Mouse (Mus musculus) left cerebral cortex, postnatal 10 days (tissue): Measurements from ENCODE around the gene Il5. TPM values are rescaled to one million over a fixed set of nuclear protein-coding genes. Genes with fewer than 3 reads are reported as not detected.

Experiments
- DNase-seq, 2 experiments: peaks; one replicate each; pipeline ENCODE4 v3.0.0; 2021 to 2022; ENCODE audit warnings: low spot score in 2 of 2, mixed read lengths in 1 of 2; ENCODE audit errors: extremely low spot score in 1 of 2
- intact Hi-C: fragments of 180-260 bp; cut with DNase I; formaldehyde crosslinking; loops from one replicate; pipeline ENCODE4 v1.15.1; 2025
- total RNA-seq, 2 experiments: library from RNA; stranded (reverse); gene quantifications; 2 replicates each; pipeline ENCODE4 v1.2.3; 2021

Gene Il5
- under 1 TPM in 1 of 2 experiments, not detected in 1; 0.30 TPM for total RNA-seq

DNA sequence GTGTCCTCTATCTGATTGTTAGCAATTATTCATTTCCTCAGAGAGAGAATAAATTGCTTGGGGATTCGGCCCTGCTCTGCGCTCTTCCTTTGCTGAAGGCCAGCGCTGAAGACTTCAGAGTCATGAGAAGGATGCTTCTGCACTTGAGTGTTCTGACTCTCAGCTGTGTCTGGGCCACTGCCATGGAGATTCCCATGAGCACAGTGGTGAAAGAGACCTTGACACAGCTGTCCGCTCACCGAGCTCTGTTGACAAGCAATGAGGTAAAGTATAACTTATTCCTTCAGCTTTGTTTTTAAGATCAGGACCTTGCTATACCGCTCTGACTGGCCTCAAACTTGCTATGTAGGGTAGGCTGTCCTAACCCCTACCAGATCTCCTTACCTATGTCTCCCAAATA, at the start of gene Il5:
Gene Il5, plus strand, starts transcription at position 80 of the 400 bp plus-strand sequence.
- intact Hi-C loops, result no loop called here
- no peak for DNase-seq

DNA sequence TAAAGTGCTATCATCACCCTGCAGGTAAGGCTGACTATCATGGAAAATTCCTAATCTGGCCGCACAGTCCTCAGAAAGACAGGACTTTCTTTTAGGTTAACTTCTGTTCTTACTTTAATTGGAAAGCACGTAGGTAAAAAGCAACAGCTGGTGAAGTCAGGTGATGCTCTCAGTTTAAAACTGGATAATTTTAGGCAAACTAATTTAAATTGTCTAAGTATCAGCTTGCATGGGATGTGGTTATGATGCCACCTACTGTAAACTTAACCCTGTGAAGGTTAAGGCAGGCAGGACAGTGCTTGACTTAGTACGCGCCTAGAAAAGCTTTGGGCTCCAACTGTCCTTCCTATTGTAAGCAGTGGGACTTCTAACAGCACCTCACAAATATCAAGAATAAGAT, 49.2 kb upstream of the Il5 start:
- intact Hi-C loops, result no loop called here
- DNase-seq, result no peak

DNA sequence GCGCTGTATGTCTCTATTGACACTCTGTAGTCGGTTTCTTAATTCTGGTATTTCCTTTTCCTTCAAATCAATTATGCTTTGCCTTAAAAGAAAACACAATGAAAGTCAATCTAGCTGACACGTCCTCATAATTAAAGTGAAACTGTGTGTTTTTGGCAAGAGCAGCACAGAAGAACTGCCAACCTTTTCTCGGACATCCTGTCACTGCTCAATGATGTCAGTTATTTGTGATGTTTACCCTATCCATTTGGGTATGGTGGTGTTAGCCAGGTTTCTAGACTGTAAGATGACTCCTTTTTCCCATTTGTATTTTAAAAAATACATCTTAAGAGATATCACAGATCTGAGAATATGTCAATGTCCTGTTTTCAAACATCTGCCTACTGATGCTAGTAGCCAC, 40.5 kb upstream of the Il5 start:
- DNase-seq, result no peak

DNA sequence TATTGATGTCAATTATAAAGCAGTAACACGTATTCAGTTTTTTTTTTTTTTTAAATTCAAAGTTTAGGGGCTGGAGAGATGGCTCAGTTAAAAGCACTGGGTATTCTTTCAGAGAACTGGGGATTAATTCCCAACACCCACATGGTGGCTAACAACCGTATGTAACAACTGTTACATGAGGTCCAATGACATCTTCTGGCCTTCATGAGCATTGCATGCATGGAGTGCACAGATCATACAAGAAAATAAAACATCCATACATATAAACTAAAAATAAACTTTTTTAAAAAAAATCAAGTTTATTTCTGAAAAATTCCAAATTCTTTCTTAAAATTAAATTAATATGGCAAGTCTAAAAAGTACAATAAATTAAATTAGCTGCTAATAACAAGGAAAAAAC, 38.9 kb upstream of the Il5 start:
- intact Hi-C loops, result no loop called here
- DNase-seq, result no peak

More for the DNA sequence above, 40.5 kb upstream of the Il5 start:
- intact Hi-C loops, result no loop called here

DNA sequence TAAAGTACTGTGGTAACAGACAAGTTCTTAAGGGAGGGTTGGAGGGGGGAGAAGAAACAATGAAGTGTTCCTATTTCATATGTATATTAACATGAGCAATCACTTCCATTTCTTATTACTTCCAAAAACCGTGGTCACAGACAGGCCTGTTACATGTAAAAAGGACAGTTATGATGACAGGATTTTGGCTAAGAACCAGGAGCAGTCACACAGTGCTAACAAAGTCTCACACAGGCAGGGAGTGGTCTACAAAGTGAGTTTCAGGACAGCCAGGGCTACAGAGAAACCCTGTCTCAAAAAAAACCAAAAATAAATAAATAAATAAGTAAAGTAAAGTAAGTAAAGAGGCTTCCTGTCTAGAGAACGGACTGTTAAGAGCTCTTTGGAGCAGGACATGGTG, 38.4 kb upstream of the Il5 start:
- intact Hi-C loops, result no loop called here
- no peak for DNase-seq

DNA sequence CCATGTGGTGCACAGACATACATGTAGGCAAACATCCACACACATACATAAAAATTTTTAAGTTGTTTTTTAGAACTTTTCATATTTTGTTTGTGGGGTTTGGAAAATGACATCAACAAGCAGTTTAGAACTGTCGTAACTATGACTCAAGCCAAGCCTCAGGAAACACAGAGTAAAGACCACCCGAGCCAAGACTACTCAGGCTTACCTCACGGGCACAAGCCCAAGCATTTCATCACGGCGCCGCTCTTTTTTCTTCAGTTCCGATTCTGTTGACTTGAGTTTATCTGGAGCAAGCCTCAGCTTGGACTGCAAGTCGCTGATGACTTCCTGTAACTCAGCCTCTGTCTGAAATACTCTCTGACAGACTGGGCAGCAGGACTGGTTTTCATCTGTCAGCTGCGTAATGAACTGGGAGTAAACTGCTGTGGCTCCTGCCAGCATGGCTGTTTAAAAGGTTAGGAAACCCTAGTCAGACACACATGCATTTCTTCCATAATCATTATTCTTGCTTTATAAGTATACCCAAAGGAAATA, 37.5 kb upstream of the Il5 start:
- DNase-seq, result no peak
- intact Hi-C loops, result no loop called here

DNA sequence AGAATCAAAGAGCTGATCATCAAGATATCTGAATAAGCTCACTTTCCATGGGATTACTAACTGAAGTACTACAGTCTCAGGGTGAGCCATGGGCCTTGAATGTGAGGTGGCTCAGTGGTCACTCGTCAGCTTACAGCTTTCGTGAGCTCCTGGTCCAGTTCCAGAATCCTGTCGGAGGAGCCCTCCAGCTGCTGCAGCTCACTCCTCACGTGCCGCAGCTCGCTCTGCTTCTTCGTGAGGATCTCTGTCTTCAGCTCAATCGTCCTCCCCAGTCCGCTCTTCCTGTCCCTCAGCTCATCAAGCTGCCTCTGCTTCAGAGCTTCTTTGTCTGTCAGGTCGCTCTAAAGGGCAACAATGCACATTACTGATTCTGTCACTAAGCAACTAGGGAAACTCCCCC, 28.6 kb upstream of the Il5 start:
- no peak for DNase-seq
- intact Hi-C loops, result no loop called here

DNA sequence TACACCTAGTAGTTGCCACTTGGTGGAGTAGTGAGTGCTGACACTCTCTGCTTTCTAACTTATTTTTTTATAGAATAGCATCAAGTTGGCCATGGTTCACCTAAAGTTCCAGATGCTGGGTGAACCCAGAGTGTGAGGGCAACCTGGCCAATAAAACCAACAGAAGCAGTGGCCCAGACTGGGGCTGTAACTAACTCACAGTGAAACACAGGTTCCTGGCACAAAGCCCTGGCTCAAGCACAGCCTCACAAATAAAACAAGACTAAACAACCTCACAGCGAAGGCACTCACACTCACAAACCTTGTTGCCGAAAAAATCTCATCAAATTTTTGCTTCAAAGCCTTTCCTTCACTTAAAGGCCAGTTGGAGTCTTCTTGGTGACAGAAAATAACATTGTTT, 22.1 kb upstream of the Il5 start:
- intact Hi-C loops, result no loop called here
- DNase-seq, result no peak

DNA sequence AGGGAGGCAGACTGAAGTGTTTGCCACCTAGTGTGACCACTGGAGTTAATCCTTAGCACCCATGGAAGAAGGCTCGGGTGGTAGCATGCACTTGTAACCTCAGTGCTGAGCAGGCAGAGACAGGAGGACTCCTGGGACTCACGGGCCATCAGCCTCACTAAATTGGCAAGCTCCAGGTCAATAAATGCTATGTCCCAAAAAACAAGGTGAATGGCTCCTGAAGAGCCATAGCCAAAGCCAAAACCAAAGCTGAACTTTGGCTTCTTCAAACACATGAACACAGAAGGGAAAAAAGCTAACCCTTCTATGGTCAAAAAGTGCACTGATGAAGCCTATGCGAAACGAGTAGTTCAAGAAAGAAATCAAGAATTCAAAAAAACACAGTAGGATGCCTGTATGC, 21.2 kb upstream of the Il5 start:
- intact Hi-C loops, result no loop called here
- DNase-seq, result no peak

DNA sequence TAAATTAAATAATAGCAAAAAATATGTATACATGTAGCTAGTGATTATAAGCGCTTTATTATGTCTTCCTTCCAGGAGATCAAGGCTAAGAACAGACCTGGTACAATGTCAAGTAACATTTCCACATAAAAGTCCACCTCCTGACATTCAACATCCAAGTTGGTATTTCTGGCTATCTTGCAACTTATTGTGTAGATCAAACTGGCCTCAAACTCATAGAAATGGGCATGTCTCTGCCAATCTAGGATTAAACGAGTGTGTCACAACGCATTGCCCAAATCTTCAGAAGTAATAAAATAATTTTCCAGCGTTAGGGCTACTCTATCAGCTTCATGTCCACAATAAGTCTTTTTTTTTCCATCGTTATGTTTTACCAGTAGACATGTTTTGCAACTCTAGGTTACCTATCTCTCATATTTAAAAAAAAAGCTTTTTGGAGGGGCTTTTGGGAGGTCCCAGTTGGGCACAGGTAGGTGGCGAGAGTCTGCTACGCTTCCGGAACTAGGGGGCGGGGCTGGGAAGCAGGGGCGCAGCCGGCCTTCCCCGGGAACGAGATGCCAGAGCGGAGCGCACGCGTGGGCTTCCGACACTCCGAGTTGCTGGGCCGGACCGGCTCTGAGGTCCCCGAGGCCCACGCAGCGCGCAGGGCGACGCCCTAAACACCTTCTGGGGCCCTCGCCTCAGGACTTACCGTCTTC, 14.2 kb upstream of the Il5 start:
- intact Hi-C loops, result no loop called here
- DNase-seq, result peak in 1 of 2 experiments; percentile 66

DNA sequence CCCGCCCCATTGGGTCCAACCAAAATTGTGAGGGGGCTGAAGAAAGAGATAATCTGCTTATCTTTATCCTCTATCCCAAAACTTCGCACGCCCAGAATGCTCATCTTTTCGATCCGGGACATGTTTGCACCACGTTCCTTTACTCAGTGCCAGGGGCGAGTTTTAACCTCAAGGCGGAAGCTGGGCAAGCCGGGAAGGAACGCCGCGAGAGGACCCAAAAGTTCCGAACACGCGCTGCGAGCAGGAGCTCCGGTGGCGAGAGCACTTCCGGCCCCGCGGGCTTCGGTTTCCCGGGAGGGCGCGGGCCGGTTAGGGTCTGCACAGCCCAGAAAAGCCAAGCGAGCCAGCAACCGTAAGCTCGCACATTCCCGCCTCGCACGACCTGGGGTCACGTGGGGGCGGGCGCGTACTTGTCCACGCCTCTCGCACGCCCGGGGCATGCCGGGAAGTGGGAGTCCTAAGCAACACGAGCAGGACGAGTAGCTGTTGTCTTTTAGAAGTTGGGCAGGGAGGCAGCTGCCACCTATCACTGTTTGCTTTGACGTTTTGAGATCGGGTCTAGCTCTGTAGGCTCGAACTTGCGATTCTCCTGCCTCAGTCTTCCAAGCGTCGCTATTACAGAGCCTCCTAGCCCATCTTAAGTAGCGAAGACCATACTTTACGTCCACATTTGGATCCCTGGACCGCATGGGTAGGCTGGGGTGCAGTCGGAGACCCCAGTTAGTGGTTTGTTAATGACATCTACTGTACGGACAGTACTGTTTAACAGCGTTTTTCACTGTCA, 13.5 kb upstream of the Il5 start, which contains the start of gene Rad50:
Gene Rad50, minus strand, starts transcription at position 386 of the 784 bp plus-strand sequence.
- DNase-seq, result peak; percentile 83 to 94
- intact Hi-C loops, result no loop called here

DNA sequence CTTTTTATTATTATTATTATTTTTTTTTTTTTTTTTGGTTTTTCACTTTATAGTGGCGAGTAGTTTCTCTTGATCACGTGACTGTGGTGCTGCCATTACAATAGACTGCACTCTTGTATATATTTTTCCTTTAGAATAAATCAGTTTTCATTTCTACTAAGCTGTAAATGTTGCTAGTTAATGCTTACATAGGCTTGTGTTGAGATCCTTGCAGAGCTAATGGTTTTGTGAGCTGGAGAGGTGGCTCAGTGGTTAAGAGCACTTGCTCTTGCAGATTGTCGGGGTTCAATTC, 12.9 kb upstream of the Il5 start:
- intact Hi-C loops, result no loop called here
- DNase-seq, result no peak

DNA sequence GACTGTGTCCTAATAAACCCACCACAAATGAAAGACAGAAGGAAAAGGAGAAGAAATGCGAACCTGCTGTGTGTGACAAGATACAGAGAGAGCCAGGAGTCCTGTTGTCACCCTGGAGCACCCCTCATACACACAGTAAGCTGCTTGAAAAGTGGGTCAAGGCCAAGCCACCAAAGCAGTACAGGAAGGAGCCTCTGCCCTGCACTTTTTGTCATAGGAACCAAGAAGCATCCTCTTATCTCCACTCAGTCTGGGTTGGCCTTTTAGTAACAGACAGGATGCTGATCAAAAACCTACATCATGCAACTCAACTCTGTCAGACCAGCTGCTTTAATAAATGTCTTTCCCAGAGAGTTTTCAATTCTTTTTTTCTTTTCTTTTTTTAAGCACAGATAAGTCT, 893 bp upstream of the Il5 start:
- DNase-seq, result no peak

DNA sequence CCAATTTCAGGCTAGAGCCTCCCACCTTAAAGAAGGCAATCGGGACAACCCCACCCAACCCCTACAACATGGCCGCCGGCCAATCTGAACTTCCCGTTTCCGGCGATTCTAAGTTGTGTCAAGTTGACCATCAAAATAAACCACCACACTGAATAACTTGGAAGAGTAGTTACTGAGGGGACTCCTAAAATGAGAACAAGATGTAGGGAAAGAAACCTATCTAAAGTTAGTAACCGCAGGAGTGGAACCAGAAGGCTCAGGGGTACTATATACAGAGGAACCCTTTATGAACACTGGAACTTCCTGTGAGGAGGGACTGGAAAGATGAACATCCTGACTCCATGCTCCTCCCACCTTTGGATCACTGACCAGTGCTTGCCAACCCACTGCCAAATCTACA, 10.9 kb downstream of the Il5 start:
- no peak for DNase-seq
- intact Hi-C loops, result no loop called here

More for the DNA sequence above, 893 bp upstream of the Il5 start:
- intact Hi-C loops, result no loop called here

DNA sequence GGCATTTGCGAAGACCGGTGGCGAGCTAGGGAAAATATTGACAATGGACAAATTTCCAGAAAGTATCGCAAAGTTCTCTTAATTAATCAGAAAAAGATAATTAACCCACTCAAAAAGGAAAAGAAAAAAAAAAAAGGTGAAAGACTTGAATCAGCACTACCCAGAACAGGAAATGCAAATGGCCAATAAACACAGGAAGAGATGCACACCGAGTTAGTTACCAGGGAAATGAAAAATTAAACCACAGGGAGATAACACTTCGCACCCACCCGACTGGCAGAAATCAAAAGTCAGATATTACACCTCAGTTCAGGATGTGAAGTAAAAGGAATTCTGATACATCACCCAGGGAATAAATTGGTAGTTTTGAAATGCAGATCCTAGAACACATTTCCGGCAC, 11.7 kb downstream of the Il5 start:
- no peak for DNase-seq
- intact Hi-C loops, result no loop called here

DNA sequence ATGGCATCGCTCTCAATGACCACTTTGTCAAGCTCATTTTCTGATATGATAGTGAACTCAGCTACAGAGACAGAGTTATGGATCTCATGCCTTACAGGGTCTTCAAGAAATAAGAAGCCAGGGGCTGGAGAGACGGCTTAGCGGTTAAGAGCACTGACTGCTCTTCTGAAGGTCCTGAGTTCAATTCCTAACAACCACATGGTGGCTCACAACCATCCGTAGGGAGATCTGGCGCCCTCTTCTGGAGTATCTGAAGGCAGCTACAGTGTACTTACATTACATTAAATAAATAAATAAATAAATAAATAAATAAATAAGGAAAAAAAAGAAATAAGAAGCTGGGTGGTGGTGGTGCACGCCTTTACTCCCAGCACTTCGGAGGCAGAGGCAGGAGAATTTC, 13.2 kb downstream of the Il5 start:
- intact Hi-C loops, result no loop called here

DNA sequence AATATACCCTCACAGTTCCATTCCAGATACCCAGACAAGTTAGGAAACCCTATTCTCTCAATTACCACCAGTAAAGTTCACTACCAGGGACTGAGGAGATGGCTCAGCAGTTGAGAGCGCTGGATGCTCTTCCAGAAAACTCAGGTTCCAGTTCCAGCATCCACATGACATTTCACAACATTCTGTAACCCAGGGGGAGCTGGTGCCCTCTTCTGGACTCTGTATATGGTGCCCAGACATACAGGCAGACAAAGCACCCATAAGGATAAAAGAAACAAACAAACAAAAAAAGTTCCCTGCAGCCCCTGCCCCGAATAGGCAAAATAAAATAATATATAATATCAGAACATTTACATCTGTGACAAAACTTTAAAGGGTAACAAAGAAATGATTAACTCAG, 13.8 kb downstream of the Il5 start:
- no peak for DNase-seq
- intact Hi-C loops, result no loop called here

More for the DNA sequence above, 13.2 kb downstream of the Il5 start:
- DNase-seq, result no peak

DNA sequence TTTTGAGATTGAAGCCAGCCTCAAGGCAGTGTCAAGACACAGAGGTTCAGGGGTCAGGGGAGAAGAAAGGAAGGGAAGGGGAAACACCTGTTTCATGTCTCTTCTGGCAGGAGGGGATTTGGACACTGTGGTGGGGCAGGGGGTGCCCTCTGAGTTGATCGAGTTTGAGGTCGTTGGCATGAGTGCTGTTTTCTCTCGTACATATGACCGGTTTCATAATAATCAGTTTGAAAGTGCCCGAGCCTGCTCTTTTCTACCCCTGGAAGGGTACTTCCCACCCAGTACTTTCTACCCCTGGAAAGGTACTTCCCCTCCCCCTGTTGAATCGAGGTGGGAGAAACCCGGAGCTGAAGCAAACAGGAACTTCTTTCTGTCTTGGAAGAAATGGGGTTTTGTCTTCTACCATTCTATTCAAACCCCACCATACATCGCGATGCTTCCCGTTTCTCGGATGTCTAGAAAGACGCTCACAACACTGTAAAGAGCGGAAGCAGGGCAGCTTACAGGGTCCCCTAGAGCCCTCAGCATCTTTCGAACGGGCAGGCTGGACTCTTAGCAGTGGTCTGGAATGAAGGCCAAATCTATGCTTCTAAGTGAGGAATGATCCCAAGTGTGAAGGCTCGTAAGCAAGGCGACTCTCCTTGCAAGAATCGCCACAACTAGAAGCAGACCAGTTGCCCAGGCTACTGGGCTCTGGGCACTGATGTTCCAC, 14.5 kb downstream of the Il5 start:
- intact Hi-C loops, result loop anchor here (5.0 kb wide), 2 partner anchors 117 to 263 kb away; partner anchors contain the start of gene Gm9837
- no peak for DNase-seq

DNA sequence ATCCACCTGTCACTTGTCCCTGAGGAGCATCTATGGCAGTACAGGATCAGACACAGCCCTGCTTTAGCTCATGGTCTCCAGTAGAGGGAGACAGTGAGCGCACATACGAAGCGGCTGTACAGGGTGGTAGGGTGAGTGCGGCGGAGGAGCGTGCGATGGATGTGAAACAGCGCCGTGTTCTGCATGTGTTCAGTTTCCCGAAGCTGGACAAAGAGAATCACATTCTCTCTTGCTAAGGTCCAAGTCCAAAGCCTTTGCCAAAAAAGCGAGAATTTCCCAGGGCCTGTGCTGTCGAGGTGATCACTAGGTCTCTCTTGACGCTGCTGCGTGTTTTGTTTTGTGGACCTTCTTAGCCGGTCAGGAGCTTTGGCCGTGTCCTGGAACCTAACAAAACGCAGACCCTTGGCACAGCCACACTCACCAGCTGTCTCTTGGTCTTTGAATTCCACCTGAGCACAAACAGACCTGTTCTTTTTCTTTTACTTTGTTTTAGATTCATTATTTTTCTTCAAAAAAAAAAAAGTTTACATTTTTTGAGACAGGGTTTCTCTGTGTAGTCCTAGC, 15.2 kb downstream of the Il5 start:
- intact Hi-C loops, result loop anchor here (5.0 kb wide), 2 partner anchors 117 to 263 kb away; partner anchors contain the start of gene Gm9837

More for the DNA sequence above, 15.2 kb downstream of the Il5 start:
- peak; percentile 56 to 70 for DNase-seq
